Mouse (Mus musculus): Measurements from ENCODE around the gene Cdipt. TPM values are rescaled to one million over a fixed set of nuclear protein-coding genes. Genes with fewer than 3 reads are reported as not detected.

The Cdipt gene
- 99.0 and 127 TPM in 2 replicates for polyA plus RNA-seq (2012; ENCODE audit: low replicate concordance)

DNA sequence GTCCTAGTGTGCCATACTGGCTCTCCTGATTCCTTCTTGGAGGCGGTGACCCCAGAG, at the start of gene Cdipt:
Gene Cdipt (plus strand): TSS at position 22 of the 57 bp plus-strand sequence.

GRCm38 (mm10) chr7:126928384-126929037, 47.2 kb upstream of the Cdipt start, which contains the start of gene Kctd13:
Gene Kctd13, plus strand, starts transcription at chr7:126928879.

GRCm38 (mm10) chr7:126949403-126949792, 26.3 kb upstream of the Cdipt start, which contains the start of gene Asphd1:
Gene Asphd1, minus strand, starts transcription at chr7:126949582.

DNA sequence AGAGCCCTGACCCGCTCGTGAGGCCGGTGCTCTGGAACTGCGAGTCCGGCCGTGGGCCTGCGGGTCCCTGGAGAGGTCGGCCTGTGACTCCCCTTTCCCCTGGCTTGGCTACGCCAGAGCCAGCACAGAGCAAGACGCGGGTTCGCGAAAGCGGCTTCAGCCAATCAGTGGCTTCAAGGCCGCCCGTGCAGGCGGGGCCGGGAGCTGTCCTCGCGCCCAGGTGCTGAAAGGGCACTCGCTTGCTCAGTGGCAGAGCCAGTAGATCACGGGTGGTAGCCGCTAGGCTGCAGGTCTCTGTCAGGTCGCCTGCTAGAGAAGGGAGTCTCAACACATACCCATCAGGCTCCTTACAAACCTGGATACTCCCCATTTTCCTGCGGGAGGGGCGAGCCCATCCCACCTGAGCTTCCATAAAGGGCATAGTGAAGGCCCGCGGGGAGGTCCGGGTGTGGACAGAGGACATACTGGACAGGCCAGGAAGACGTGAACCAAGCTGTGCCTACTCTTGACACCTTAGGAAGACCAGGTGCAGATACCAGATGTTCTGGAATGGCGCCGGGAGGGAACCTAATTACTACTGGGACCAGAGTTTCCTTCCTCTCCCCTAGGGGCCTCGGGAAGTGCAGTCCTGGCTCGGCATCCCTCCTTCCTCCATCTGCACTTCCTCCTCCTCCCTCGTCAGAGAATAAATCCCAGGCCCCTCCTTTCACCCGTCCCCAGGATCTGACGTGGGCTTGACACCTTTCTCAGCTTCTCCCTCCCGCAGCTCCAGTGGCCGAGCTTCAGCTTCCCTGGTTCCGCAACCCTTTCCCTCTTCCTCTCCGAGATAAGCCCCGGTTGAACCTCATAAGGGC, 25.7 kb upstream of the Cdipt start, which contains the start of gene Sez6l2:
Gene Sez6l2 (plus strand): TSS at position 771 of the 854 bp plus-strand sequence.

GRCm38 (mm10) chr7:126975950-126976866, 494 bp downstream of the Cdipt start, which contains the start of gene Cdiptos:
Gene Cdiptos, minus strand, starts transcription at chr7:126976098.

DNA sequence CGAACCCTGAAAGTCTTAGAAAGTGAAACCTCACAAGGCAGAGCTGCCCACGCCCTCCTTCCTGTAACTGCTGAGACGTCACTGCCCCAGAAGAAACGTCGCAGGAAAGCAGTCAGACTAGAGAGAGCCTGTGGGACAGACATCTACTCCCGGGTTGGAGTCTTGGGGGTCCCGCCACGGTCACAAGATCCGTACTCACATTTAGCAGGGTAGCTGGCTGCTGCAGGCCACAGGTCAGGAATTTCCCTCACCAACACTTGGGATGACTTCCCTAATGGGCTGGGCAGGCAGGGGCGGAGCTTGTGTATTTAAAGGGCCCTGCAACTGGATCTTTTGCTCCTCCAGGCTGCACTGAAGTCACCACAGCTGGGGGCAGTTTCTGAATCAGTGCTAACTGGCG, 38.6 kb downstream of the Cdipt start, which contains the start of gene Mvp:
Gene Mvp (minus strand): TSS at position 302 of the 400 bp plus-strand sequence.

DNA sequence TGATC, 40.6 kb downstream of the Cdipt start, which contains the start of gene Pagr1b:
Gene Pagr1b (minus strand): TSS at position 4 of the 5 bp plus-strand sequence.

DNA sequence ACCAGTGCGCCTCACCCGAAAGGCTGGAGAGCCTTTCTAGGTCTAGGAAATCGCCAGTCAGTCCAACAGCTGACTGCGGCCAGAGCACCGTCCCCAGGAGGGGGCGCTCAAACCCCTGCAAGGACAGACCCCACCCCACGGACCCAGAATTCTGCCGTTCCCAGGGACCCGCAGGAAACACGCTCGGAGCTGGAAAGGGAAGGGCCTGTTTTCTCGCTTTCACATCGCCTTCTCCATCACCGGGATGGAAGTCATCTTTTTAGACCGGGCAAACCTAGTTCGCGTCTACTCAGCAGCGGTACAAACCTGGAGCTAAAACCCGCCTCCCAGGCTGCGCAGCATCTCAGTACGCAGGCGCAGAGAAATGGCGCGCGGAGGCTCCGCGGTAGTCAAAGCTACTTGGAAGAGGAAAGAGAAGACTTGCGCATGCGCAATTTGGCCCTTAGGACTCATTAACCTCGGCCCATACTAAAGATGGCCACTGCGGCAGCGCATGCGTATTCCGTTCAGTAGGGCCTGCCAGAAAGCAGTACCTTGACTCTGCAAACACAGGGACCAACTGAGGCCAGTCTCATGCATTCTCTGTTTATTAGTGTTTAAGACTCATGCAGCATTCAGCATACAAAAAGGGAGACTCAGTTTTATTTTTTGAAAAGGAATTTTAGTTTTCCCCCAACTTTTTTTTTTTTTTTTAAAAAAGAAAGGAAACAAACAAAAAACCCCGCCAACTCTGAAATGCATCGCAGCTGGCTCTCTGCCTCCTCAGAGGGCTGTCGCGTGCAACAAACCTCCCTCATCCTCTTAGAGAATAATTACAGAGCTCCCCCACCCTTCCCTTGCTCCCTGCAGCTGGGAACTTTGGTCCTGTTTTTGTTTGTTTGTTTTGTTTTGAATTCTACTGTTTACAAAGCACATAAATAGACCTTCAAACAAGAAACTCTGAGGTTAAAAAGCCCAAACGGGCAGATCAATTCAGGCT, 41.5 kb downstream of the Cdipt start, which contains the start of gene Pagr1a:
Gene Pagr1a (minus strand): TSS at position 382 of the 979 bp plus-strand sequence.

DNA sequence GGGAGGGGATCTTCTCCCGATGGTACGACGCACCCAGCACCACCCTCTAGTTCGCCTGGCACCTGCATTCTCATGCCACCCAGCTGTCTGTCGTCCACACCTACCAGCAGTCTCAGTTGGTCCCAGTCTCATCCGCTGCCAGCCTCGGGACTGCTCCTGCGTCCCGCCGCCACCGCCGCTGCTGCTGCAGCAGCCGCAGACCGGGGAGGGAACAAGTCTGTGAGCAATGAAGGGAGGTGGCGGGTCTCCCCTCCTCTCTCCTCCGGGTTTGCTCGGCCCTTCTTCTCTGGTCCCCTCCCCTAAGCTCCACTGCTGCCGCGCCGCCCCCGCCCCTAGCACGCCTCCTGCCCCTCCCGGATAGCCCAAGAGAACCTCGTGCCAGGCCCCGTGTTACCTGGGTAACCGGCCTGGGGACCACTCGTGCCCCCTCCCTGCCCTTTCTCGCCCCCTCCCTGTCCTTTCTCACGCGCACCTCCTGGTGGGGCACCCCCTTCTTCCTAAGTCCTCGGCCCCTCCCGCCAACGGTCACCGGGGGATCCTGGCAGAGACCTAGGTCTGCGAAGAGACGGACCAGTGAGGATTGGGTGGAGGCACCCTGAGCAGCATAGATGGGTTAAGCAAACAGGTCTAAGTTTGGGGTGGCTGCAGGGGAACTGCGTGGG, 45.3 kb downstream of the Cdipt start, which contains the start of the genes Gm42742 and Prrt2:
Gene Gm42742 (minus strand): TSS at position 197 of the 662 bp plus-strand sequence.
Gene Prrt2 (minus strand): TSS at position 311 of the 662 bp plus-strand sequence.

DNA sequence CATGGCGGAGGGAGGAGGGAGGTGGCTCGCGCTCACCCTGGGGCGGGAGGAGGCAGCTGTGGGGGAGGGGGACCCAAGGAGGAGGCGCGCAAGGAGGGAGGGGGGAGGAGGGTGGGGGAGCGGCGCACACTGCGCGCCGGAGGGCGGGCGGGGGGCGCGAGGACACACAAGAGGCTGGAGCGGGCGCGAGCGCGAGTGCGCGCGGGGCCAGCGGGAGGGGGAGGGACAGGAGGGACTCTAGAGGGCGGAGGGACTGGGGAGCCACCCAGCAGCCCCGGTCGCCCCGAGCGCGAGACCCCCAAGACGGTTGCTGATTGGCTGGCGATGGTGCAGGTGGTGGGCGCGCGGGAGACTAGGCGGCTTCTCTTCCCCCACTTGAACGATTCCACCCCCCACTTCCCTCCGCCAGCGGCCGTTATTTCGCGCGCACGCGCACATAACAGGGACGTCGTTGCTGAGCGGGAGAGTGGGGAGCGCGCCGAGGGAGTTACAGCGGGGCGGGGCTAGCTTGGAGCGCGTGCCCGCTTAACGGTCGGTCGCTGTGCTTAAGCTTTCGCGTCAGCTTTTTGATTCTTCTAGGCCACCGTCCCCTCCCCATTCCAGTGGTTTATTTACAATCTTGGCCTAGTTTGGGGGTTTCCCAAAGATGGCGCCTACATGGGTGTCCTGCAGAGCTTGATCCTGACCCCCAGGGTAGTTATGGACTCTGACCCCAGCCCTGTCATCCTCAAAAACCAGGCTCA, 51.4 kb downstream of the Cdipt start, which contains the start of gene Maz:
Gene Maz (minus strand): TSS at position 54 of the 743 bp plus-strand sequence.

Other genes starting within 250 kb of the Cdipt start
- gene Mapk3, start 216.3 kb upstream of the Cdipt start, polyA plus RNA-seq (2012; ENCODE audit: low replicate concordance), result 115 and 138 TPM in 2 replicates
- gene Gdpd3, start 209.6 kb upstream of the Cdipt start, polyA plus RNA-seq (2012; ENCODE audit: low replicate concordance), result 0.77 and 2.4 TPM in 2 replicates
- gene Ypel3, start 199.0 kb upstream of the Cdipt start, polyA plus RNA-seq (2012; ENCODE audit: low replicate concordance), result 188 and 399 TPM in 2 replicates
- gene Tbx6, start 194.4 kb upstream of the Cdipt start, polyA plus RNA-seq (2012; ENCODE audit: low replicate concordance), result 8.3 and 13.4 TPM in 2 replicates
- 129 and 143 TPM in 2 replicates for gene Ppp4c, start 183.4 kb upstream of the Cdipt start, polyA plus RNA-seq (2012; ENCODE audit: low replicate concordance)
- gene Fam57b, start 178.2 kb upstream of the Cdipt start, polyA plus RNA-seq (2012; ENCODE audit: low replicate concordance), result 1.5 and 3.9 TPM in 2 replicates
- not detected in 2 replicates for gene 4930451I11Rik, start 144.3 kb upstream of the Cdipt start, polyA plus RNA-seq (2012; ENCODE audit: low replicate concordance)
- not detected in 2 replicates for gene Doc2a, start 128.5 kb upstream of the Cdipt start, polyA plus RNA-seq (2012; ENCODE audit: low replicate concordance)
- 80.7 and 110 TPM in 2 replicates for gene Hirip3, start 113.9 kb upstream of the Cdipt start, polyA plus RNA-seq (2012; ENCODE audit: low replicate concordance)
- gene Ino80e, start 113.5 kb upstream of the Cdipt start, polyA plus RNA-seq (2012; ENCODE audit: low replicate concordance), result 1,584 and 1,973 TPM in 2 replicates
- gene Taok2, start 91.2 kb upstream of the Cdipt start, polyA plus RNA-seq (2012; ENCODE audit: low replicate concordance), result 249 and 381 TPM in 2 replicates
- gene Tmem219, start 53.0 kb upstream of the Cdipt start, polyA plus RNA-seq (2012; ENCODE audit: low replicate concordance), result 61.9 and 90.6 TPM in 2 replicates
- gene Kctd13, start 47.0 kb upstream of the Cdipt start, polyA plus RNA-seq (2012; ENCODE audit: low replicate concordance), result 31.6 and 58.9 TPM in 2 replicates
- not detected in 2 replicates for gene Asphd1, start 26.3 kb upstream of the Cdipt start, polyA plus RNA-seq (2012; ENCODE audit: low replicate concordance)
- 1.1 and 3.1 TPM in 2 replicates for gene Sez6l2, start 25.4 kb upstream of the Cdipt start, polyA plus RNA-seq (2012; ENCODE audit: low replicate concordance)
- 0.24 TPM in 1 of 2 replicates, not detected in the other for gene Cdiptos, start 184 bp downstream of the Cdipt start, polyA plus RNA-seq (2012; ENCODE audit: low replicate concordance)
- gene Mvp, start 38.7 kb downstream of the Cdipt start, polyA plus RNA-seq (2012; ENCODE audit: low replicate concordance), result 12.2 and 16.3 TPM in 2 replicates
- gene Pagr1b, start 40.6 kb downstream of the Cdipt start, polyA plus RNA-seq (2012; ENCODE audit: low replicate concordance), result not detected in 2 replicates
- 0.99 and 28.8 TPM in 2 replicates for gene Pagr1a, start 41.4 kb downstream of the Cdipt start, polyA plus RNA-seq (2012; ENCODE audit: low replicate concordance)
- 89.5 and 197 TPM in 2 replicates for gene Gm42742, start 45.2 kb downstream of the Cdipt start, polyA plus RNA-seq (2012; ENCODE audit: low replicate concordance)
- gene Prrt2, start 45.3 kb downstream of the Cdipt start, polyA plus RNA-seq (2012; ENCODE audit: low replicate concordance), result 0.20 and 7.0 TPM in 2 replicates
- 992 and 1,684 TPM in 2 replicates for gene Maz, start 51.1 kb downstream of the Cdipt start, polyA plus RNA-seq (2012; ENCODE audit: low replicate concordance)
- gene Kif22, start 66.6 kb downstream of the Cdipt start, polyA plus RNA-seq (2012; ENCODE audit: low replicate concordance), result 23.8 and 26.3 TPM in 2 replicates
- not detected in 2 replicates for gene Zg16, start 111.4 kb downstream of the Cdipt start, polyA plus RNA-seq (2012; ENCODE audit: low replicate concordance)
- 99.5 and 130 TPM in 2 replicates for gene AI467606, start 115.4 kb downstream of the Cdipt start, polyA plus RNA-seq (2012; ENCODE audit: low replicate concordance)
- gene Qprt, start 146.3 kb downstream of the Cdipt start, polyA plus RNA-seq (2012; ENCODE audit: low replicate concordance), result 1.9 and 3.6 TPM in 2 replicates
- 73.3 and 200 TPM in 2 replicates for gene Spn, start 161.9 kb downstream of the Cdipt start, polyA plus RNA-seq (2012; ENCODE audit: low replicate concordance)
- gene Cd2bp2, start 220.1 kb downstream of the Cdipt start, polyA plus RNA-seq (2012; ENCODE audit: low replicate concordance), result 55.9 and 67.9 TPM in 2 replicates
- gene Tbc1d10b, start 232.6 kb downstream of the Cdipt start, polyA plus RNA-seq (2012; ENCODE audit: low replicate concordance), result 87.2 and 117 TPM in 2 replicates
- 2.1 TPM in 1 of 2 replicates, not detected in the other for gene Mylpf, start 233.0 kb downstream of the Cdipt start, polyA plus RNA-seq (2012; ENCODE audit: low replicate concordance)